Mouse (Mus musculus): Measurements from ENCODE around the gene Mrpl54.

DNA sequence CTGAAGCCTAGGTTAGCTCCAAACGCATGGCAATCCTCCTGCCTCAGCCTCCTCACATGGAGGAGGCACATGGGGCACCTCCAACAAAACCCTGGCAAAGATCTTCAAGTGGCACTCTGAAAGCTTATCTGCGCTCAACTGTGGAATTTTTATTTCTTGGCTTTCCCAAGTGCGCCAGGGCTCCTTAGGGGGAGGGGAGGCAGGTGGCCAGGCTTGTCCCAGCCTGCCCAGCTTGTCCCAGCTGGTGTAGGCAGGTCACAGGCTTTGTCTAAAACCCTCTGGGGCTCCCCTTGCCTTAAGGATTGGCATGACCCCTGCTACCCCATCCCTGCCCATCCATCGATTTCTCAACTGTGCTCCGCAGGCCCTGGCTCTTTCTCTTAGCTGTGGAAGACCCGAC is 17.5 kb upstream of the Mrpl54 start:
- no peak for TF ChIP-seq CTCF (IDR thresholded peaks at IDR 0.05 in 2 of 3, conservative IDR thresholded peaks at IDR 0.05 in 1 of 3; ENCODE audit: control insufficient read depth in 1 of 3, insufficient read depth in 1 of 3, low read depth in 2 of 3, low read length in 3 of 3, poor library complexity in 1 of 3, severe bottlenecking in 1 of 3)
- TF ChIP-seq EP300 (IDR thresholded peaks at IDR 0.05; ENCODE audit: low read depth in 1 of 2, low read length in 2 of 2), result no peak
- TF ChIP-seq POLR2A (IDR thresholded peaks at IDR 0.05; ENCODE audit: control insufficient read depth in 1 of 2, insufficient read depth in 1 of 2, low read depth in 1 of 2, low read length in 2 of 2, poor library complexity in 1 of 2), result no peak
- TF ChIP-seq ZKSCAN1 (IDR thresholded peaks at IDR 0.05; ENCODE audit: low read depth, low read length), result no peak
- TF ChIP-seq MAX (IDR thresholded peaks at IDR 0.05; ENCODE audit: low read length), result no peak
- TF ChIP-seq NELFE (IDR thresholded peaks at IDR 0.05; ENCODE audit: low read depth, low read length), result no peak
- no peak for TF ChIP-seq JUND (IDR thresholded peaks at IDR 0.05; ENCODE audit: low read depth, low read length)
- TF ChIP-seq USF2 (IDR thresholded peaks at IDR 0.05; ENCODE audit: borderline replicate concordance in 1 of 2, insufficient read depth in 1 of 2, low read depth in 1 of 2, low read length in 2 of 2), result no peak

Measured in MEL (cell line).